Mouse (Mus musculus) kidney, adult 18-20 months (tissue): ENCODE measurements around the gene Dmbx1.

Experiments used
- DNase-seq: peaks from one replicate; pipeline ENCODE4 v3.0.0; 2021

Dmbx1 gene

DNA sequence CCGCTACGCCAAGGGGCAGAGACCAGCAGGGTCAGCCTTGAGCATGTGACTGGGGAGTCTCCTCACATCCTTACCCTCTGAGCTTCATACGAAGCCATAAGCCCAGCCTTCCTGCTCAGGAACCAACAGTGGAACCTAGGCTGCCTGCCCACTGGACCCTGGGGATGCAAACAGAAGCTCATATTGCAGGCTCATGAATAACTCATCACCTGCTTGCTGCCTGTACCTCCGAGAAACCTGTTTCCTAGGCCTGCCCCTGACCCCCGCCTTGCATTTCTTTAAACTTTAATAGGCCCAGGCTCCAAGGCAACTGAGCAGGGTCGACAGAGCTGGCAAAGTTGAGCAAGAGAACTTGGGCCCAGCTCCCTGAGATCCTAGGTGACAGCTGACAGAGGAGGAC is 55.7 kb downstream of the Dmbx1 start, which contains the start of gene Kncn:
Gene Kncn (plus strand): TSS at position 379 of the 400 bp plus-strand sequence.
- DNase-seq, result peak; percentile 25

- no peak for DNase-seq
Observed at GRCm38 (mm10) chr4:115882195-115882594, 57.5 kb downstream of the Dmbx1 start.

DNA sequence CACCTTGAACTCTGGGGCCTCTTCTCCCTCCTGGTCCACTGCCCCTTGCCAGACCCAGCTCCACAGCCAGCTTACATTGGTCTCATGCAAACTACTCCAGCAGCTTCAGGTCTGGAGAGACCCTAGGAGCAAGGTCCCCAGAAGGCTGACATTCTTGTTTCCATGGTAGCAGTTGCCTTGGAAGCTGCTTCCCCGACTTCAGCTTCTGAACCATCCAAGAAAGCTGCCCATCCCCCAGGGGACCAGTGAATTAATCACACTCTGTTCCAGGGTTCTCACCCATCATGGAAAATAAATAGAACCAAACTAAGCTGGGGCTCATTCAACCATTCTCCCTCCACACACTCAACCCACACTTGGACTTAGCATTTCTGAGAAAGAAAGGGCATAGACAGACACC is 58.5 kb downstream of the Dmbx1 start:
- DNase-seq, result no peak

- no peak for DNase-seq
Observed at GRCm38 (mm10) chr4:115878828-115879227, 60.9 kb downstream of the Dmbx1 start.

GRCm38 (mm10) chr4:115878216-115878678 is 61.5 kb downstream of the Dmbx1 start:
- DNase-seq, result no peak

DNA sequence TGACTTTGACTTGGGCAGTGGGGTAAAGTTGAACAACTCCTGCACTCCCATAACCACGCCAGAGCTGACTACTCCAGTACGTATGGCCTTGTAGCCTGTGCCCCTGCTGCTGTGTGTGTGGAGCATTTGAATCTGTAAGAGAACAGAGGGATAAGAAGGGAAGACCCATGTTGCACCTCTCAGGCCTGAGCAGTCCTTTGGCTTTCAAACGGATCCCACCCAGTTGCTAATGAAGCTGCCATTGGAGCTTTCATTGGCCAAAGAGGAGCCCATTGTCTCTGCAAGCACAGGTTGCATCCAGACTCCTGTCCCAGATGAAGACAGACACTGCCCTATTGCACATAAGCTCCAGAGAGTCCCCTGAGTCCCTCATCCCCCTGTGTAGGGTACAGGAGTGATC is 66.5 kb downstream of the Dmbx1 start:
- no peak for DNase-seq

DNA sequence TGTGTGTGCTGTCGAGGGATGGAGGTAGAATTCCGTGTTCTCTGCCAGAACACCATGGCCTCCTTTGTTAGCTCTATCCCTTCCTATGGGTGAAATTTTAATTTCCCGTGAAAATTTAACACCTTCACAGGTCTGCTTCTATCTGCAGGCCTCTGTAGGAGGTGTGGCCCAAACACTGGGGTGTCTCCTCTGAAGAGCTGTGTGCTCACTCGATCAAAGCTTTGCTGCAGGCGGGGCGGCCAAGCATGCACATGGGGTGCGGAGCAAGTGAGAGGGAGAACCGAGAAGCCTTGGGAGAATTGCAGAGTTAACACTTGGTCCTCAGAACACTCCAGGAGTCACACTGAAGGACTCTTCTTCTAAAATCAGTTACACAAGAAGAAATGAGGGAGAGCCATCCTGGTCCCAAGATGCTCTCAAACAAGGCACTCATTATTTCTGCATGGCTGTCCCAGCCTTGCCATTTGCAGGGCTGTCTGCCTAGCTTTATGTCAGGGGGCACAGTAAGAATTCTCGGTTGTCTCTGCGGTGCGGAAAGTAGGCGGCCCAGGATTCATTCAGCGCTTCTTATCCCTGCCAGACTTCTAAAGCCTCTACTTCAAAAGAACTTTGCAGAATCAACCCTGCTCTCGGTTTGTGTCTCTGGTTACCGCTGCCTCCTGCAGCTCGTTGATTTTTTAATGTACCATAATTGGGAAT is 70.1 kb downstream of the Dmbx1 start:
- no peak for DNase-seq
